Mouse (Mus musculus): Measurements from ENCODE around the gene Arhgap8. TPM values are rescaled to one million over a fixed set of nuclear protein-coding genes. Genes with fewer than 3 reads are reported as not detected.
A peak's percentile ranks its signal among the peaks of the same experiment; 100 is the strongest.
"Not testable (repeated sequence)": the region's sequence is repeated elsewhere in the genome, so short reads cannot be mapped to it uniquely, and the experiment has no call there.

Arhgap8 gene
- total RNA-seq, 4 experiments from 2014 or later, result 0.64 to 2.6 (median 1.9) TPM

GRCm38 (mm10) chr15:84698189-84698588, 21.7 kb upstream of the Arhgap8 start:
- no peak for DNase-seq

GRCm38 (mm10) chr15:84700147-84700794, 19.6 kb upstream of the Arhgap8 start:
- no peak for DNase-seq

- no peak for DNase-seq
Observed at GRCm38 (mm10) chr15:84701947-84702346, 17.9 kb upstream of the Arhgap8 start.

GRCm38 (mm10) chr15:84702391-84703345, 17.2 kb upstream of the Arhgap8 start:
- no peak for DNase-seq

- DNase-seq, result no peak
Observed at GRCm38 (mm10) chr15:84703992-84704391, 15.9 kb upstream of the Arhgap8 start.

GRCm38 (mm10) chr15:84705351-84705901, 14.4 kb upstream of the Arhgap8 start:
- DNase-seq, result no peak

GRCm38 (mm10) chr15:84706983-84707619, 12.8 kb upstream of the Arhgap8 start:
- no peak for DNase-seq

GRCm38 (mm10) chr15:84712566-84713405, 7.1 kb upstream of the Arhgap8 start:
- no peak for DNase-seq

GRCm38 (mm10) chr15:84714730-84715129, 5.1 kb upstream of the Arhgap8 start:
- DNase-seq, result peak; percentile 74

- DNase-seq, result no peak
Observed at GRCm38 (mm10) chr15:84715132-84715531, 4.7 kb upstream of the Arhgap8 start.

GRCm38 (mm10) chr15:84717570-84718270, 2.1 kb upstream of the Arhgap8 start:
- DNase-seq, result not testable (repeated sequence)

- DNase-seq, result no peak
Observed at GRCm38 (mm10) chr15:84718785-84719184, 1.1 kb upstream of the Arhgap8 start.

- DNase-seq, result no peak
Observed at GRCm38 (mm10) chr15:84720291-84721204, 696 bp downstream of the Arhgap8 start.

GRCm38 (mm10) chr15:84723656-84724055, 3.8 kb downstream of the Arhgap8 start:
- DNase-seq, result not testable (repeated sequence)

- DNase-seq, result no peak
Observed at GRCm38 (mm10) chr15:84724199-84724598, 4.3 kb downstream of the Arhgap8 start.

GRCm38 (mm10) chr15:84729685-84730084, 9.8 kb downstream of the Arhgap8 start:
- DNase-seq, result peak; percentile 40

GRCm38 (mm10) chr15:84730893-84731292, 11.0 kb downstream of the Arhgap8 start:
- no peak for DNase-seq

- DNase-seq, result no peak
Observed at GRCm38 (mm10) chr15:84731676-84732424, 12.0 kb downstream of the Arhgap8 start.

- DNase-seq, result no peak
Observed at GRCm38 (mm10) chr15:84732425-84732749, 12.5 kb downstream of the Arhgap8 start.
